Mouse (Mus musculus) brain, embryonic 14.5 days (tissue): ENCODE measurements around the gene Ube2r2.

Source experiments
- CTCF ChIP-seq: fragments of 200-500 bp; IDR thresholded peaks from 2 replicates; pipeline ENCODE4 v1.5.1; 2012; ENCODE audit warnings: inconsistent platforms, mild to moderate bottlenecking, moderate library complexity, borderline replicate concordance; ENCODE audit not compliant: insufficient read depth, insufficient read length; ENCODE audit errors: extremely low read depth
- POLR2A ChIP-seq: fragments of 200-500 bp; IDR thresholded peaks from 2 replicates; pipeline ENCODE4 v1.6.1; 2012; ENCODE audit warnings: mild to moderate bottlenecking, inconsistent platforms, borderline replicate concordance; ENCODE audit not compliant: poor library complexity, insufficient read depth, insufficient read length, severe bottlenecking; ENCODE audit errors: extremely low read depth

GRCm38 (mm10) chr4:41135711-41136453 lies at the start of gene Ube2r2:
- TF ChIP-seq CTCF (peak; percentile 19; the same call in 1 of the 2 replicates), POLR2A (peak; percentile 39; the same call in 1 of the 2 replicates)
